Mouse (Mus musculus): ENCODE results near the gene Ap2b1. TPM values are rescaled to one million over a fixed set of nuclear protein-coding genes. Genes with fewer than 3 reads are reported as not detected.
"Not testable (repeated sequence)": the region's sequence is repeated elsewhere in the genome, so short reads cannot be mapped to it uniquely, and the experiment has no call there.

Ap2b1 gene
- 78.9 and 89.2 TPM in 2 replicates for polyA plus RNA-seq (2016; fragmentation: Nextera tagmentation; extraction: Ambion mirVana)

DNA sequence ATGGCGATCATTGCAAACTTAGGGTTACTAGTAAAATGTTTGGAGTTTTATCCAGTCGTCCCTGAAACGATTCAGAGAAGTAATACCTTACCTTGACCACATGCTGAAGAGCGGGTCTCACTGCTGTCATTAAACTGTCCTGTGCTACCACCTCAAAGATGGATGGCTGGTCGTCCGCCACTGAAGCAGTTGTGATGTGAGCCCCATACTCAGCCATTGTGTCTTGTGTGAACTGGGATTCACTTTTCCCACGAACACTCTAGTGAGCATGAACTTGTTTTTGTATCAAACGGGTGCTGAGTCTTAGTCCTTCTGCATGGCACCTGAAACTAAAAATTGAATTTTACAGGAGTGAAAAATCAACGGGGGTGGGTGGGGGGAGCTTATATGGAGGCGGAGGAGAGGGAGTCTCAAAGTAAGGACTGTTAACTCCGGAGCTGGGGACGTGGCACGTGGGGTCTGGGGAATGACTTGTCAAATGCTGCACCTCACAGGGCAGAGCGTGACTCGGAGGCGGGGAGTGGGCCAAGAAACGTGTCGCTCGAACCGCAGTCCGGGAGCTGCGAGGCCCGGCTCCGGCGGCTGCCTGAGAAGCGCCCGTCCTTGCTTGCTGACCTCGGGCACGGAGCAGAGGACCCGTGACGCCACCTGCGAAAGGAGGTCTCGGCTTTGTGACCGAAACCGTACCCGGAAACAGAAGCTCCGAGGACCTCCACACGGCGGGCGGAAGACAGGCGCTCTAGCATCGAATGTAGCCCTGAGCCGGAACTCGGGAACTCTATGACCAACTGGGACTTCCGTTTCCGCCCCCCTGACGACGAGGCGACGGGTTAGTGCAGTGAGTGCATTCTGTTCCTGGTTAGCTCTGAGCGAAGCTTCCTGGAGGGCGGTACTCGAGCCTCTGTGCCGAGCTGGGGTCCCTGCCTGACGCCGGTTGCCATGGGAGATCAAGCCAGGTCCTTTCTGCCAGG is at the start of gene Ap2b1:
Gene Ap2b1, plus strand, starts transcription at position 800 of the 971 bp plus-strand sequence.
- DNase-seq (ENCODE audit: low spot score) = peak; percentile 94
- WGBS = 3% methylated on average over 56 of the region's 56 CpGs

DNA sequence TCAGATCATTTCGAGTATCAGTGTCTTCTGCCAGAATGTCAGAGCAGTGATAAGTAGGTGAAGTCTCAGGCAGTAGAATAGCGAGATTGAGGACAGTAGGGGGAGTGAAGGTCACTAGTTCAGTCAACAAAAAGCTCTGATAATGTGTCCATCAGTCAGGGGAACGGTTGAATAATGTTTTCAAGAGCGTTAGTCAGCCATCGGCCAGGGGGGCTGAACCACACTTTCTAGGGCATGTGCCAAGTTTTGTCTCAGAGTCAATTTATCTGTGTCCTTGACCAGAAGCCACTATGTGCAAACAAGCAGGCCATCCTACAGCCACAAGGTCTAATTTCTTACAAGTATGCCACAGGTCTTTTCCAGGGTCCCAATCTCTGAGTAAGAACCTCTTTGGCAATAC is 41.6 kb upstream of the Ap2b1 start:
- WGBS = 78% methylated on average over 5 of the region's 5 CpGs
- not testable (repeated sequence) for H3K36me3 ChIP-seq; H3K4me1 ChIP-seq (replicated peaks); H3K4me3 ChIP-seq; DNase-seq (ENCODE audit: low spot score); H3K9me3 ChIP-seq; H3K27ac ChIP-seq; H3K27me3 ChIP-seq (ENCODE audit: insufficient read depth, poor library complexity, severe bottlenecking)

More for the DNA sequence above, at the start of gene Ap2b1:
- Histone ChIP-seq H3K27ac (peak within 1 kb of the TSS; percentile 93), H3K4me1 (replicated peaks) (peaks cover 29% of the 10 kb centered on the region), H3K36me3 (peaks cover 36% of the 10 kb centered on the region), H3K9me3 (no peaks in the 10 kb centered on the region), H3K27me3 (ENCODE audit: insufficient read depth, poor library complexity, severe bottlenecking) (no peaks in the 10 kb centered on the region), H3K4me3 (peak within 1 kb of the TSS; percentile 79)

DNA sequence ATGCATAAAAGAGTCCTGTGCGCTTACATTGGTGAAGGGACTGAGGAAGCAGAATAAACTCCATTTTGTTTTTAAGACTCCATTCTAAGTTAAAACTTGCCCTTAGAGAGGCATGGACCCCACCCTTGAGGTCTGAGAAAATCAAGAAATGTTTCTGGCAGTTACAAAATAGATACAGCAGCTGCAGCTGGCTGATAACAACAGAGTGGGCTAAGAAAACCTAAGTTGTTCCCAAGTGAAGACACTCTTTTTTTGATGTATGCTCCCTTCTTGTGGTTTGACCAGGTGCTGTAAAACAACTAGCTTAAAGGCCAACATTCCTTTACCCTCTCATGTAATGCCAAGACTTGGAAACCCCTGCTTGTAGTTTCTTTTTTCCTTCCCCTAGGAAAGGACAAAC is 36.2 kb upstream of the Ap2b1 start:
- Histone ChIP-seq H3K36me3 (no peaks in the 10 kb centered on the region), H3K27ac (no peak overlapping the region), H3K27me3 (ENCODE audit: insufficient read depth, poor library complexity, severe bottlenecking) (no peaks in the 10 kb centered on the region), H3K9me3 (no peaks in the 10 kb centered on the region), H3K4me3 (no peak overlapping the region), H3K4me1 (replicated peaks) (no peaks in the 10 kb centered on the region)
- 96% methylated on average over 1 of the region's 1 CpGs for WGBS
- no peak for DNase-seq (ENCODE audit: low spot score)

DNA sequence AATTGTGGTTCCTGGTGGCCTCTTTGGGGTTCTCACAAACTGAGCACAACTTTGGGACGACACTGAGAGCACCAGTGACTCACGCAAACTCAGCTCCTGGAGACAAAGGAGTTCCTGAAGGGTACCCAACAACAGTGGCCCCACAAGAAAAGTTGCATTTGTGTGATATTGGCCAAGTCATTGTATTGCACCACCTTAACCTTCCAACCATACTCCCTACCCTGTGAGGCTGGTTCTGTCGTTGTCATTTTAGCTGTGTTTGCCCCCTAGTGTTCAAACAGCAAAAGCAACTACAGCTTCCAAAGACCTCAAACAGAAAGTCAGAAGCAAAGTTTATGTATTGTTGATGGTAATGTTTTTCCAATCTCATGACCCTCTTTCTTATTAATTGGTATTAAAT is 35.7 kb upstream of the Ap2b1 start:
- H3K9me3 ChIP-seq = no peaks in the 10 kb centered on the region
- no peak overlapping the region for H3K4me3 ChIP-seq
- H3K4me1 ChIP-seq (replicated peaks) = no peaks in the 10 kb centered on the region
- no peaks in the 10 kb centered on the region for H3K27me3 ChIP-seq (ENCODE audit: insufficient read depth, poor library complexity, severe bottlenecking)
- no peaks in the 10 kb centered on the region for H3K36me3 ChIP-seq
- 60% methylated on average over 3 of the region's 3 CpGs for WGBS
- no peak overlapping the region for H3K27ac ChIP-seq
- DNase-seq (ENCODE audit: low spot score) = no peak

DNA sequence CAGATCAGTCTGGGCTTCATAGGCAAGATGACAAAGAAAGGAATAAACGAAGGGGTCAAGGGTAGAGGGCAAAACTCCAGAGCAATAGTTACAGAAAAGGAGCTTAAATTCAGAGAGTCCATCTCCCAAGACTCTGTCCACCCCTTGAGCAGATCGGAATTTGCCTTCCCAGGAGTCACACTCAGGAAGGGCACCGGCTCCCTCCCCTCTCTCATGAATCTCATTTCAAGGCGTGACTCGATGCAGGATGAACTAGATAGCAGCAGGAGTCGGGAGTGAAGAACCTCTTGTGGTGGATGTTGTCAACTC is 28.0 kb upstream of the Ap2b1 start:
- WGBS = 2% methylated on average over 6 of the region's 6 CpGs
- H3K4me3 ChIP-seq = peak overlapping the region; percentile 63
- no peak for DNase-seq (ENCODE audit: low spot score)
- no peaks in the 10 kb centered on the region for H3K9me3 ChIP-seq
- no peaks in the 10 kb centered on the region for H3K36me3 ChIP-seq
- no peaks in the 10 kb centered on the region; the same call in 1 of the 2 replicates for H3K4me1 ChIP-seq (replicated peaks)
- H3K27ac ChIP-seq = peak overlapping the region; percentile 98
- peaks cover 6% of the 10 kb centered on the region; the same call in 1 of the 2 replicates for H3K27me3 ChIP-seq (ENCODE audit: insufficient read depth, poor library complexity, severe bottlenecking)

DNA sequence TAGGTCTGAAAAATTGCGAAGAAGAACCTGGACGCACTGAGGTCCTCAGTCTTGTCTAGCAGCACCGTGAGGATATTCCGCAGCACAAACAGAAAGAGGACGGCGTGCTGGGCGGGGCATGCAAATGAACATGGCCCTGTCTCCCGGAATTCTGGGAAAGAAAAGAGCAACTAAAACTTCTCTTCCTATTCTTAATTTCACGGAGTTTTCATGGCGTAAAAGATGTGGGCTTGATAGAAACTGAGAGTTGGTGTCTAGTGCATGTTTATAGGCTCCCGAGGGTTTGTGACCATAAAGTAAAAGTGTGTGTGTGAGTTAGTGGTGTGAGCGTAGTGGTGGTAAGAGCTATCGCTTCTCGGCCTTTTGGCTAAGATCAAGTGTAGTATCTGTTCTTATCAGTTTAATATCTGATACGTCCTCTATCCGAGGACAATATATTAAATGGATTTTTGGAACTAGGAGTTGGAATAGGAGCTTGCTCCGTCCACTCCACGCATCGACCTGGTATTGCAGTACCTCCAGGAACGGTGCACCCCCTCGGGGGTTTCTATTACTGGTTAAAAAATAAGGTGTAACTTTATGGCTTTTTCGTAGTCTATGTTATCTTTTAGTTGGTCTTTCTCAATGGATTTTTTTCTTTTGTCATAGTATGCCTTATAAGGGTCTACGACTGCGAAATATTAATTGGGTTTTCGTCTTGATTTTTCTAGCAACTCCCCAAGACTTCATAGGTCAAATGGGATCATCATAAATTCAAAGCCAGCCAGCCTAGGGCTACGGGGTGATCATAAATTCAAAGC is 27.5 kb upstream of the Ap2b1 start:
- peaks cover 6% of the 10 kb centered on the region; the same call in 1 of the 2 replicates for H3K27me3 ChIP-seq (ENCODE audit: insufficient read depth, poor library complexity, severe bottlenecking)
- H3K4me3 ChIP-seq = peak overlapping the region; percentile 63
- WGBS = under 1% methylated on average over 26 of the region's 26 CpGs

DNA sequence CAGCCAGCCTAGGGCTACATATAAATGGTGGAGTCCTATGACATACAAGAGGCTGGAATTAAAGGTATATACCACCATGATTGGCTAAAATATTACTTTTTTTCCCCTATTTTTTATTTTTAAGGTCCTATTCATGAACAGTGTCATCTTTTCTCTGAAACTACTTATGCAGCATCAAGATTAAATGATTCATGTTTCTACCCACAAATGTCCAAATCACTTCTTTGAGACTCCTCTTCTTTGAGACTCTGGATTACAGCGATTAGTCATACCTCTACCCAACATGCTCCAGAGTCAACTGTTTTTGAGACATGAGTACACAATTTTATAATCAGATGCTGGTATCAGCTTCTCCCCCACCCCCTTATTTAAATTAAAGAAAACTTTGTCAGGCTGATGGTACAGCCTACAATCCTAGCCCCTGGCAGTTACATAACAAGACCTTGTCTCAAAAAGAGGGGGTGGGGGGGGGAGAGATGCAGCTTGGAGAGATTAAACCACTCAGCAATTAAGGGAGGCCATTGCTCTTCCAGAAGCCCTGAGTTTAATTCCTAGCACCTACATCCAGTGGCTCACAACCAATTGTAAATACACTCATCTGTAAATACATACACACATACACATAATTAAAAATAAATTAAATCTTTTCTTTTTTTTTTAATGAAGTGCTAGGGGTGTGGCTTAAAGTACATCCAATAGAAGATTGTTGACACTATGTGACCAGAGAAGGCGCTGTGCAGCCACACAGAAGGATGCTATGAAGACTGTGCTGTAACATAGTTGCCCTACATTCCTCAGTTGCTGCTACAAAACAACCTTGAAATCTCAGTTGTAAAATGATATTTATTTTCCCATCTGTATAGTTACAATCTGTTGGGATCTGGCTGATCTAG is 26.6 kb upstream of the Ap2b1 start:
- Histone ChIP-seq H3K4me1 (replicated peaks) (no peaks in the 10 kb centered on the region; the same call in 1 of the 2 replicates), H3K9me3 (no peaks in the 10 kb centered on the region), H3K27me3 (ENCODE audit: insufficient read depth, poor library complexity, severe bottlenecking) (peaks cover 6% of the 10 kb centered on the region; the same call in 1 of the 2 replicates), H3K4me3 (no peak overlapping the region), H3K27ac (no peak overlapping the region), H3K36me3 (no peaks in the 10 kb centered on the region)
- peak; percentile 6 for DNase-seq (ENCODE audit: low spot score)
- 19% methylated on average over 2 of the region's 2 CpGs for WGBS

More for the DNA sequence above, 27.5 kb upstream of the Ap2b1 start:
- H3K4me1 ChIP-seq (replicated peaks) = no peaks in the 10 kb centered on the region; the same call in 1 of the 2 replicates
- peak overlapping the region; percentile 98 for H3K27ac ChIP-seq
- H3K9me3 ChIP-seq = no peaks in the 10 kb centered on the region
- H3K36me3 ChIP-seq = no peaks in the 10 kb centered on the region
- peak; percentile 85 for DNase-seq (ENCODE audit: low spot score)

DNA sequence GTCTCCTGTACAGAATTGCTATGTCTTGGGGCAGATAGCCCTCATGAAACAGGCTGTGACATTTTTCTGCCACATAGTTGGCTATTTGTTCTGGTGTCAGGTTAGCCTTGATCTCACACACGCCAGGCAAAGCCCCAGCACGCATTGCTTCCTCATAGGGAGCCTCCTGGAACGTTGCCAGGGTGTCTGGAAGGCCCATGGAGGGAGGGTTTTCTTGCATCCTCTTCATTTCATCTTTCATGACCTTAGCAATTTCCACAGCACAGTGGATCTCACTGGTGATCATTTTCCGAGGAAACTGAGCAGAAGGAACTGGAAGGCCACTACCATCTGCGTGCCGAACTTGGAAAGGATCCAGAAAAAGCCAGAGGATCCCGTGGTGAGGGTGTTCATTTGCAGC is 22.6 kb upstream of the Ap2b1 start:
- Histone ChIP-seq H3K4me3 (no peak overlapping the region), H3K9me3 (no peaks in the 10 kb centered on the region), H3K27me3 (ENCODE audit: insufficient read depth, poor library complexity, severe bottlenecking) (no peaks in the 10 kb centered on the region), H3K27ac (no peak overlapping the region), H3K4me1 (replicated peaks) (no peaks in the 10 kb centered on the region), H3K36me3 (no peaks in the 10 kb centered on the region)
- no peak for DNase-seq (ENCODE audit: low spot score)
- 79% methylated on average over 7 of the region's 7 CpGs for WGBS

DNA sequence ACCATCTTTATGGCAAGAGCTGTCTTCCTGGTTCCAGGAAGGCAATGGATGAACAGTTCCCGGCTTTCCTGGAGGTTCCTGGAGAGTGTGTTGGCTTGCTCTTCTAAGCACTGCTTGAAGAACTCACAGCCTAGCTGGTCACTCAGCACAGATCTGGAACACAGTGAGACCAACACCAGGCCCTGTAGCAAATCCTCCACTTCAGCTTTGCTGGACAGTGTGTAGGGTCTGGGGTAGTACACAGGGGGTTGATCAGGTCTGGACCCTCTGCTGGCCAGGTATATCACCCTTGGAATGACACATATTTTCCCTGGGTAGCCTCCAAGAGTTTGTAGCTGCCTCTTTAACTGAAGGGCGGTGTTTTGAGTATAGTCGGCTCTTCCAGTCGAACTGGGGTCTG is 19.8 kb upstream of the Ap2b1 start:
- no peaks in the 10 kb centered on the region for H3K27me3 ChIP-seq (ENCODE audit: insufficient read depth, poor library complexity, severe bottlenecking)
- H3K9me3 ChIP-seq = no peaks in the 10 kb centered on the region
- H3K4me3 ChIP-seq = no peak overlapping the region
- no peak overlapping the region for H3K27ac ChIP-seq
- DNase-seq (ENCODE audit: low spot score) = no peak
- 82% methylated on average over 4 of the region's 4 CpGs for WGBS
- H3K4me1 ChIP-seq (replicated peaks) = no peaks in the 10 kb centered on the region
- H3K36me3 ChIP-seq = no peaks in the 10 kb centered on the region

DNA sequence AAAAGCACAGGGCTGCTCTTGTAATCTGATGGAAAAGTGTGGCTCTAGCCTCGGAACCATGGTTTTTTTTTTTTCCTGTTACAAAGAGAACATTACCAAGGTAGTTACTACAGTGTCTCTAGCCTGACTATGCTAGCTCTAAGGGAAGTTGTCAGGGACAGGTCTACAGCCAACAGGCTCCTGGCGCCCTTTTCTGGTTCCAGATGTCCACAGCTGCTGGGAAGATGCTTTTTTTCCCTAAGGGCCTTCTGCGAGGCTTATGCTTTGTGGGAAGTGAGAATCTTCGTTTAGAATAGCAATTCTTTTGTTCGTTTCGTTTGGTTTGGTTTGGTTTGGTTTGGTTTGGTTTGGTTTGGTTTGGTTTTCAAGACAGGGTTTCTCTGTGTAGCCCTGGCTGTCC is 19.1 kb upstream of the Ap2b1 start:
- WGBS = 79% methylated on average over 6 of the region's 6 CpGs
- H3K4me3 ChIP-seq = no peak overlapping the region
- H3K36me3 ChIP-seq = no peaks in the 10 kb centered on the region
- no peaks in the 10 kb centered on the region for H3K4me1 ChIP-seq (replicated peaks)
- H3K27me3 ChIP-seq (ENCODE audit: insufficient read depth, poor library complexity, severe bottlenecking) = no peaks in the 10 kb centered on the region
- DNase-seq (ENCODE audit: low spot score) = no peak
- H3K9me3 ChIP-seq = no peaks in the 10 kb centered on the region
- H3K27ac ChIP-seq = no peak overlapping the region

DNA sequence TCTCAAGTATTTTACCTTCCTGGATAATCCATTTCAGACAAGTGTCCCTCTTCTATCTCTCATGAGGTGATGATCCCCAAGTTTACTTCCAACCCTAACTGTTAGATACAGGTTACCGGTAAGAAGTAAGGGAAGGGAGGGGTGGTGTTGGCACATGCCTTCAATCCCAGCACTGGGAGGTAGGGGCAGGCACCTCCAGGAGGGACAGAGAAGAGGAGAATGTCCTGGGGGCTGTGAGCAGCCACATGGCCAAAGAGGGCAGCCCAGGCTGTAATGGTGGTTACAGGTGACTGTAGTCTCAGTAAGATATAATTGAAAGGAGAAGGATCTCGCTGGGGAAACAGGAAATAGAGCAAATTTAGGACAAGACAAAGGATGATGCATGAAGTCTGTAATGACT is 16.7 kb upstream of the Ap2b1 start:
- Histone ChIP-seq H3K36me3 (no peaks in the 10 kb centered on the region), H3K4me3 (no peak overlapping the region), H3K27ac (no peak overlapping the region), H3K9me3 (no peaks in the 10 kb centered on the region), H3K4me1 (replicated peaks) (no peaks in the 10 kb centered on the region), H3K27me3 (ENCODE audit: insufficient read depth, poor library complexity, severe bottlenecking) (no peaks in the 10 kb centered on the region)
- WGBS = 73% methylated on average over 2 of the region's 2 CpGs
- no peak for DNase-seq (ENCODE audit: low spot score)

DNA sequence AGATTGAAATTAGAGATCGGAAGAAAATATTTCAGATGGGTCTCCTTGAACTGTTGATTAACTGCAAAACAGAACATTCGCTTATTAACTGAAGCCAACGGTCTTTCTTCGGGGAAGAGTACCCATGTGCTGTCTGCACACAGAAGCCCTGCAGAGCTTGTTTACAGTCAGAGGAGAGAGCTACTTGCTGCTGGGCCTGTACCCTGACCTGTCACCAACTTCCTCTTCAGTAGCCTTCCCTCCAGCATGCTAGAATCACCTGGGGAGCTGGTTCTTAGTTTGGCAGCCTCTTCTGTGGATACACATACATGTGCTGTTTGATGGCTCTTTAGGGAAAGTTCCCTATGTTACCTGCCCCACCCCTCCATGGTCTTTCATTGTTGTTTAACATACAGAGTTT is 13.2 kb upstream of the Ap2b1 start:
- Histone ChIP-seq H3K27ac (no peak overlapping the region), H3K4me1 (replicated peaks) (peaks cover 3% of the 10 kb centered on the region; the same call in 1 of the 2 replicates), H3K27me3 (ENCODE audit: insufficient read depth, poor library complexity, severe bottlenecking) (no peaks in the 10 kb centered on the region), H3K36me3 (no peaks in the 10 kb centered on the region), H3K4me3 (no peak overlapping the region), H3K9me3 (no peaks in the 10 kb centered on the region)
- 90% methylated on average over 4 of the region's 4 CpGs for WGBS
- no peak for DNase-seq (ENCODE audit: low spot score)
